Mouse (Mus musculus): Measurements from ENCODE around the gene Pbx1.

DNA sequence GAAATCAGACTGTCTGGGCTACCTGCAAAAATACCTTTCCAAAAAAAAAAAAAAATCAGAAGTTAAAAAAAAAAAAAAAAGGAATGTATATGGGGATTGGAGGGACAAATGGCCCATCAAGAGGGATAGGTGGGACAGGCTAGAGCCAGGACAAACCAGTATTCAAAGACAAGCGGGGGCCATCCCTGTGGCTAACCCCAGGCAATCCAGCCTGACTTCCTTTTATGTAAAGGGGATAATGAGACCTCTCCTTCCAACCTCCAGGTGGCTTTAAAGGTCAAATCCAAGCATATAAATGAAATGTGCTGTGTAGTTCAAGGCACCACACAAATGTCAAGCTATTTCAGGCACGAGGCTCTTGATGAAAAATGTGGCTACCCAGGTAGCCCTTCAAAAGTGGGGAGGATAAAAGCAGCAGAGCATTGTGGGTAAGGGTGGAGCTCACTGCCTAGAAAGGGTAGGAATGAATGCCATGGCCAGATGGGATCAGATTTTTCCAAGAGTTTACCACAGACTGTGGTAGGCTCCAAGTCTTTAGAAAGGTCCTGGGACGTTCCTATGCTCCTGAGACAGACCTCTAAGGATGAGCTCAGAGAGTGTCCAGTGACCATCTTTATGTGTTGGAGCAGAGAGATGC is 36.4 kb downstream of the Pbx1 start:
- no peak for TF ChIP-seq CTCF (IDR thresholded peaks at IDR 0.05; ENCODE audit: control insufficient read depth, insufficient read depth, low read length)
- no peak for TF ChIP-seq POLR2A (IDR thresholded peaks at IDR 0.05; ENCODE audit: borderline replicate concordance, control insufficient read depth, low read depth, low read length)
